Mouse (Mus musculus) MEL (cell line): ENCODE measurements around the gene Slc51a.

Source experiments
- NRF1 ChIP-seq: IDR thresholded peaks from 2 replicates; pipeline ENCODE4 v1.6.1; 2014; ENCODE audit warnings: low read depth, mild to moderate bottlenecking, inconsistent platforms, low read length, improper control_type of control experiment, moderate library complexity; ENCODE audit not compliant: poor library complexity, insufficient read depth, severe bottlenecking
- POLR2A ChIP-seq, 2 experiments: IDR thresholded peaks; 2 replicates each; pipeline ENCODE4 v1.6.1; 2011 to 2012; ENCODE audit warnings: low read length in 2 of 2, mild to moderate bottlenecking in 2 of 2, control low read depth in 1 of 2, improper control_type of control experiment in 1 of 2, low read depth in 1 of 2, moderate library complexity in 1 of 2; ENCODE audit not compliant: control insufficient read depth in 1 of 2, insufficient read depth in 1 of 2, poor library complexity in 1 of 2
- ZKSCAN1 ChIP-seq: IDR thresholded peaks from 2 replicates; pipeline ENCODE4 v1.6.1; 2012; ENCODE audit warnings: low read depth, mild to moderate bottlenecking, inconsistent platforms, low read length, improper control_type of control experiment, moderate library complexity

DNA sequence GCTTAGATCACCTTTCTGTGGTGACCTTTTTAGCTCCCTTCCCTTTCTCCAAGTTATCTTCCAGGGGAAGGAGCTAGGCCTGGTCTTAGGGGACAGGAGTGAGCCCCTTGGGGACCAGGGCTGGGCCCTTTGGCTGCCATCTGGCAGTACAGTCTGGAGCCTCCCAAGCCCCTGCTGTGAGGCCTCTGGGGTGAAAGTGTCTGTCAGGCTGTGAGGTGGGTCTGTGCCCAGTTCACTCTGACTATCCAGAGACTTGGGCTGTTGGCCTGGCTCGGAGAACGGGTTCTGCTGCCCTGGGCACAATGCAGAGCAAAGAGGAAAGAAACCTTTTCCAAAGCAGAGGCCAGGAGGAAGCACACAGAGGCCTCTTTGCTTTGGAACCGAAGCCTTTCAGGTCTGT lies 25.2 kb upstream of the Slc51a start:
- TF ChIP-seq POLR2A (IDR thresholded peaks at IDR 0.05; ENCODE audit: control insufficient read depth in 1 of 2, insufficient read depth in 1 of 2, low read depth in 1 of 2, low read length in 2 of 2, poor library complexity in 1 of 2): no peak
- no peak for TF ChIP-seq NRF1
- TF ChIP-seq ZKSCAN1: no peak
